Mouse (Mus musculus) telencephalon, adult 2 months (tissue): ENCODE data around the gene Setd5.

Source experiments
- DNase-seq: peaks from one replicate; pipeline ENCODE4 v3.0.0-alpha.2; 2011; ENCODE audit warnings: low read depth, low spot score

The Setd5 gene

DNA sequence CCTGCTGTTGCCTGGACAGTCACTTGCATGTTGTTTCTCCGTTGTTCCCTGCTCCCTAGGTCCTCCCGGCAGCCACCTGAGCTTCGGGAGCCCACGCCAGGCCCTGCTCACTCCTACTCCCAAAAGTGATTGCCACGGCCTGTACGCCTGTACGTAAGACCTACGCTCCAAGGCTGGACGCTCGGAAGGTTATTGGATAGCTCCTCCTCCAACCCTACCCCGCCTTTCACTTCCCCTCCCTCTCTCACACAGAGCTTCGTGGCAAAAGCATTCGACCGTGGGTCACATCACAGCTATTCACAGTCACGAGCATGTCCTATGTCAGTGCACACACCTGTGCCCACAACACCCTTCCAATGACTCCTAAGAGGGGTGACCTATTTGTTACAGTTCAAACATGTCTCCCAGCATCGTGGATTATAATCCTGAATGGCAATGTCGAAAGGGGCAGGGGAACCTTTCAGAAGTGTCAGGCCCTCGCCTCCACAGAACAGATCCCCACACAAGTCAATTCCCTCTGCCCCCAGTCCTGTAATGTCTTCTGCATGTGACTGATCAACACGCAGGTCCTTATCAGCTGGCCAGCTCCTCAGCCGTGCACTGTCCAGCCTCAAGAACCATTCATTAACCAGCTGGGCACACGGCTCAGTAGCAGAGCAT, 107.8 kb downstream of the Setd5 start:
- no peak for DNase-seq

DNA sequence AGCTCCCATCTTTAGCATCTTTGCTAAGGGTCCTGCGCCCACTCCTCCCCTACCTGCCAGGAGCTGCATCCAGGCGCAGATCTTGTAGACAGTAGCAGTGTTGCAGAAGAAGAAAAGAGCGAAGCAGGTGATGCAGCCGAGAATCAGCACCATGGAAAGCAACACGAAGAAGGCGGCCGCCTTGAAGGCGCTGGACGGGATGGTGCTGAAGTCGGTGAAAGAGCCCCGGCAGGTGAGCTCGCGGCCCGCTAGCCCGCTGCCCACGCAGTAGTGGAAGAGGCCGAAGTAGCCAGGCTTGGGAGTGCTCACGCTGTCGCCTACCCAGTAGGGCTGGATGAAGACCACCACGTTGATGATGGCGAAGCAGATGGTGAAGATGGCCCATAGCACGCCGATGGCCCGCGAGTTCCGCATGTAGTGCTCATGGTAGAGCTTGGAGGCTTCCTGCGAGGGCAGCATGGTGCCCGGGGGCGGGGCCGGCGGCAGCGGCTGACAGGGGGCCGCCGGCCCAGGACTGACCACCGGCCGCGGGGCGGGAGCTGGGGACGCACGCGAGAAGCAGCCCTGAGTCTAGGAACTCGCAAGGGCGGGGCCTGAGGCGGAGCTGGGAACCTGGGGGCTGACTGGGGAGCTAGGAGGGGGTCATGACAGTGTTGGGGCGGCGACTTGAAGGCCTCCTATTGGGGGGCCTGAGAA, 116.7 kb downstream of the Setd5 start:
- DNase-seq, result no peak

DNA sequence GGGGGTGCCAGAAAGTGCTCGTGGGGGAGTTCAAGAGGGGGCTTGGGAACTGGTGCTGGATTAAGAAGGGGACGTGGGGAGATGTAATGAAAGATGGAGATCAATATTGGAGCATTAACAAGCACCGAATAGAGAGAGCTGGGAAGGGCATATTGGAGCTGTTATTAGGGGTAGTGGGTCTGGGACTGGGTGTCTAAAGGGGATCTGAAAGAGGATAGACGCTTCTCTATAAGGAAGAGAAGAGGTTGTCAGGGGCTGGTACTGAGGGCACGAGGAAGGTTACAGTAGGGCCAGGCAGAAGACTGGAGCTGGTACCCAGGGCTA, 117.3 kb downstream of the Setd5 start:
- DNase-seq, result no peak

DNA sequence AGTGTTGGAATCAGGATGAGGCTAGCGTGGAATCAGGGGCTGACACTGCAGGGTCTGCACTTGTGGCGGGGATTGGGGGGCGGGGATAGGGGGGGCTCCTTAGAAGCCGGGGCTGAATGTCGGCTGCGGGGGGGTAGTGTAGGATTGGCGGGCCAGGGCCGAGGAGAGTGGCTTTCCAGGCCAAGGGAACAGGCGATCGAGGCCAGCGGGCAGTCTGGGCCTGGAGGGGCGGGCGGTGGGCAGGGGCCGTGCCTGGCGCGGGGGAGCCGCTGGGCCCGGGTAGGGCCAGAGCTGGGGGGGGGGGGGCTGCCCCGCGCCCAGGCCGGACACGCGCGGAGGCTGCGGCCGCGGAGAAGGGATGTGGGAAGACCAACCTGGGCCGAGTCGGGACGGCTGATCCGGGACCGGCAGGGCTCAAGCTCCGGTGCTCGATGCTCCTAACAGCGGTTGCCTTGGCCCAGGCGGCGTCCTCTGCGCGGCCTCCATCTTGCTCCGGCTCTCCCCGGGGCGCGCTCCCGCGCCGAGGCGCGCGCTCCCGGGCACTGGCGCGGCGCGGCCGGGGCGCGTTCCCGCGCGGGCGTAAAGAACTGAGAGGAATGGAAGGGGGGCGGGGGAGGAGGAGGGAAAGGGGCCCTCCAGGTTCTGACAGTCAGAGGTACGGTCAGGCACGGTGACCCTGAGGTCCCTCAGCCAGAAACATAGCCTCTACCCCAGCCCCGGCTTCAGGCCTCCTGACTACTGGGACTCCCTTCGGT, 117.9 kb downstream of the Setd5 start, which contains the start of gene Lhfpl4:
Gene Lhfpl4 (minus strand): TSS at position 544 of the 755 bp plus-strand sequence.
- DNase-seq, result no peak

DNA sequence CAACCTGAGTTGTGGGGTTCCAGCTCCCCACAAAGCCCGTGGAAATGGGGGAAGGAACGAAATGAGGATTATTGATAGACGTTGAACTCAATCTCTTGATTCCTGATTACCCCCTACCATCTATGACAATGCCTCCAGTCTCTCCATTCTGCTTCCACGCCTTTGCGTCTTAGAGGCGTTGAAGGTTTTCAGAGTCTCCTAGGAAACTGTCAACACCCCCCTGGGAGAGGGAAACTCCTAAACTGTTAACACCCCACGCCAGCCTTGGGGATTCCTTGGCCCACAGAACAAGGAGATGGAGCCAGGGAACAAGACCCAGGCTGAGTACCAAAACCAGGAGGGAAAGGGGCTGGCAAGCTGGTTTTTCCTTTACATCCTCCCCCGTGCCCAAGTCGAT, 118.4 kb downstream of the Setd5 start:
- no peak for DNase-seq
